Mouse (Mus musculus) forebrain, embryonic 10.5 days (tissue): ENCODE data around the gene Tmbim1. TPM values are rescaled to one million over a fixed set of nuclear protein-coding genes. Genes with fewer than 3 reads are reported as not detected.

ENCODE experiments used
- DNase-seq: peaks from one replicate; pipeline ENCODE4 v3.0.0-alpha.2; 2017; ENCODE audit warnings: low spot score; ENCODE audit errors: extremely low spot score
- H3K27ac ChIP-seq: fragments of 300-500 bp; sonication (generic); 2 replicates; pipeline ENCODE4 v1.5.1; 2016; ENCODE audit warnings: mild to moderate bottlenecking
- H3K27me3 ChIP-seq: fragments of 300-500 bp; sonication (generic); 2 replicates; pipeline ENCODE4 v1.6.1; 2016; ENCODE audit warnings: mild to moderate bottlenecking; ENCODE audit not compliant: poor library complexity, severe bottlenecking
- H3K36me3 ChIP-seq: fragments of 300-500 bp; sonication (generic); replicated peaks from 2 replicates; pipeline ENCODE4 v1.6.1; 2016; ENCODE audit warnings: mild to moderate bottlenecking, moderate library complexity
- H3K4me1 ChIP-seq: fragments of 300-500 bp; sonication (generic); 2 replicates; pipeline ENCODE4 v1.6.1; 2016
- H3K4me3 ChIP-seq: fragments of 300-500 bp; sonication (generic); 2 replicates; pipeline ENCODE4 v1.5.1; 2016; ENCODE audit warnings: mild to moderate bottlenecking, moderate library complexity
- H3K9me3 ChIP-seq: fragments of 300-500 bp; sonication (generic); 2 replicates; pipeline ENCODE4 v1.6.1; 2016; ENCODE audit warnings: mild to moderate bottlenecking, moderate library complexity
- WGBS: fragments of 180-500 bp; shearing (Covaris S2); methylation state at CpG from one replicate; pipeline ENCODE4 v1.1.7; 2016; 5-methylcytosine and 5-hydroxymethylcytosine counted together
- polyA plus RNA-seq: library from polyadenylated mRNA; unstranded; fragments of >200 nt; fragmentation: Nextera tagmentation; extraction: Ambion mirVana; gene quantifications from 2 replicates; pipeline ENCODE4 v1.2.1, GENCODE M21; 2016

Tmbim1 gene
- polyA plus RNA-seq, 1 experiment from 2014 or later = 8.3 TPM

DNA sequence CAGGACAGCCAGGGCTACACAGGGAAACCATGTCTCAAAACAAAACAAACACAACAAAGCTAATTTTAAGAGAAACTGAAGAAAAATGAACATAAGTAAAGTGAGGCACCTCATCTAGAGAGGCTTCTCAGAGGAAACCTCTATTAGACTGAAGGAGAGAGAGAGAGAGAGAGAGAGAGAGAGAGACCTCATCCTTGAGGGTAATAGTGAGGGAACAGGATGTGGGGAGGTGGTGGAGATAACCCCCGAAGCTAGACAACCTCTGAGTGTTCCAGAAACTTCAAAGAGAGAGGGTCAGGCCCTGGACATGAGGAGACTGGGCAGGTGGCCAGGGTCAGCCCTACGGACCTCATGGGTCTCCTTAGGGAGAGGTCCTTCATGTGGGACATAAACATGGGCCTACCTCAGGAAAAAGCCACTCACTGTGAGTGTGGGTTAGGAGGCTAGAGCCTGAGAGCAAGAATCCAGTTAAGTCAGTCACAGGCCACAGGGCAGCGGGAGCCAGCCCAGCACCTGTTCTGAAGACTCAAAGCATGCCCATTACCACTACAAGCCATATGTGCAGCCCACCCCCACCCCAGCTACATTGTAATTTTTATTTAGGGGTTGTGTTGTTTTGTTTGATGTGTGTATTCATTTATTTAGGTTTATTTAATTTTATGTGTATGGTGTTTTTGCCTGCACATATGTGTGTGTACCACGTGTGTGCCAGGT is 10.8 kb upstream of the Tmbim1 start:
- Histone ChIP-seq H3K27me3 (no peaks in the 10 kb centered on the region), H3K9me3 (no peaks in the 10 kb centered on the region), H3K4me3 (no peak overlapping the region), H3K4me1 (no peaks in the 10 kb centered on the region), H3K27ac (no peak overlapping the region), H3K36me3 (no peaks in the 10 kb centered on the region)
- 83% methylated on average over 4 of the region's 4 CpGs for WGBS
- no peak for DNase-seq

- H3K27me3 ChIP-seq = no peaks in the 10 kb centered on the region
- H3K27ac ChIP-seq = no peak overlapping the region
- H3K9me3 ChIP-seq = no peaks in the 10 kb centered on the region
- 92% methylated on average over 3 of the region's 3 CpGs for WGBS
- H3K4me1 ChIP-seq = 0 out of 2 replicates have a peak, but pooled peaks cover 3% of the 10 kb centered on the region
- DNase-seq = no peak
- H3K4me3 ChIP-seq = no peak overlapping the region
- H3K36me3 ChIP-seq = no peaks in the 10 kb centered on the region
These were observed 9.4 kb upstream of the Tmbim1 start for GRCm38 (mm10) chr1:74314796-74315195.

- Histone ChIP-seq H3K4me1 (0 out of 2 replicates have a peak, but pooled peaks cover 4% of the 10 kb centered on the region), H3K36me3 (no peaks in the 10 kb centered on the region), H3K9me3 (no peaks in the 10 kb centered on the region), H3K27me3 (no peaks in the 10 kb centered on the region), H3K4me3 (no peak overlapping the region), H3K27ac (no peak overlapping the region)
- 8% methylated on average over 3 of the region's 3 CpGs for WGBS
- peak; percentile 39 for DNase-seq
These were observed 7.7 kb upstream of the Tmbim1 start for GRCm38 (mm10) chr1:74313049-74313692.

- no peaks in the 10 kb centered on the region for H3K36me3 ChIP-seq
- no peaks in the 10 kb centered on the region for H3K9me3 ChIP-seq
- H3K4me3 ChIP-seq = no peak overlapping the region
- peaks cover 8% of the 10 kb centered on the region; the same call in 1 of the 2 replicates for H3K27me3 ChIP-seq
- no peak for DNase-seq
- 57% methylated on average over 3 of the region's 3 CpGs for WGBS
- no peak overlapping the region for H3K27ac ChIP-seq
- 0 out of 2 replicates have a peak, but pooled peaks cover 4% of the 10 kb centered on the region for H3K4me1 ChIP-seq
These were observed 4.3 kb upstream of the Tmbim1 start for GRCm38 (mm10) chr1:74309767-74310166.

GRCm38 (mm10) chr1:74308001-74308964 is 2.9 kb upstream of the Tmbim1 start:
- H3K36me3 ChIP-seq = no peaks in the 10 kb centered on the region
- H3K27me3 ChIP-seq = peaks cover 20% of the 10 kb centered on the region; the same call in 1 of the 2 replicates
- 77% methylated on average over 10 of the region's 10 CpGs for WGBS
- no peak for DNase-seq
- H3K27ac ChIP-seq = no peak overlapping the region
- H3K4me3 ChIP-seq = no peak overlapping the region
- H3K4me1 ChIP-seq = peaks cover 17% of the 10 kb centered on the region
- no peaks in the 10 kb centered on the region for H3K9me3 ChIP-seq

- 96% methylated on average over 1 of the region's 1 CpGs for WGBS
- H3K27ac ChIP-seq = no peak overlapping the region
- DNase-seq = no peak
- peaks cover 29% of the 10 kb centered on the region for H3K27me3 ChIP-seq
- no peaks in the 10 kb centered on the region for H3K9me3 ChIP-seq
- peaks cover 19% of the 10 kb centered on the region for H3K4me1 ChIP-seq
- H3K4me3 ChIP-seq = no peak overlapping the region
- H3K36me3 ChIP-seq = no peaks in the 10 kb centered on the region
These were observed 1.7 kb upstream of the Tmbim1 start for GRCm38 (mm10) chr1:74307146-74307545.

- Histone ChIP-seq H3K4me1 (peaks cover 18% of the 10 kb centered on the region), H3K27me3 (peaks cover 31% of the 10 kb centered on the region), H3K9me3 (no peaks in the 10 kb centered on the region), H3K27ac (no peak overlapping the region), H3K4me3 (no peak overlapping the region), H3K36me3 (no peaks in the 10 kb centered on the region)
- no peak for DNase-seq
- 84% methylated on average over 4 of the region's 4 CpGs for WGBS
These were observed 476 bp downstream of the Tmbim1 start for GRCm38 (mm10) chr1:74304946-74305345.

GRCm38 (mm10) chr1:74304339-74304790 is 1.1 kb downstream of the Tmbim1 start:
- peaks cover 31% of the 10 kb centered on the region for H3K27me3 ChIP-seq
- WGBS = 8% methylated on average over 12 of the region's 12 CpGs

DNA sequence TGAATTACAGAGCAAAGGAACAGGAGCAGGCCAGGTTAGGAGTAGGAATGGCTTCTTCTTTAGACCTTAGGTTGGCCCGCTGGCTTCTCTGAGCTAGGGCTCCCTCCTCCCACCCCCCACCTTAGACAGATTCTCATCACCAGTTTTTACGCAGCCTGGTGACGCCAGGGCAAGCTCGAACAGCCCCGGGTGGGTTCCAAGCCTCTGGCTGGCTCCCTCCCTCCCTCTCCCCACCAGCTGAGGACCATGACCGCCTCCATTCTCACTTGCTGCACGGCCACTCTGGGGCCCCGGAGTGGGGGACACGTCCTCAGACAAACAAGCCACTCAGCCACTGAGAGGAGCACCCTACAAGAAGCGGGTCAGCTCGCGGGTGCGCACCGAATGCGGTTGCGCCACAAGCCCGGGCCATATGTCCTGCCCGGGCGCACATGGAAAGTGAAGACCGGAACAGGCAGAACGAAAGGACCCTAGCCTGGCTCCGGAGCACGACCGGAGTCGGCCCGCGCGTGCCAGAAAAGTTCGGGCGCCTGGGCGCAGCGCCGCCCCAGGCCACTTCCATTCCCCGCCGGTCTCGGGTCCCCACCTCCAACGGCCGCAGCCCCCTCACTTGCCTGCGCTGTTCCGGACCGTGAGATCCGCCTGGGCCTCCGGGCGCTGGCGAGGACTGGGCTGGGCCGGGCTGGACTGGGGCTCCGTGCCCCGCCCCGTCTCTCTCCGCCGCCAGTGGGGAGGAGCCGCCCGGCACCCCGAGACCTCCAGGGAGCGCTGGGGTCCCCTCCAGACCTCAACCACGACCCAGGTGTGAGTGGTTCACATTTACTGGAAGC is 1.7 kb downstream of the Tmbim1 start:
- H3K36me3 ChIP-seq = no peaks in the 10 kb centered on the region
- peaks cover 15% of the 10 kb centered on the region for H3K4me1 ChIP-seq
- under 1% methylated on average over 56 of the region's 56 CpGs for WGBS
- peaks cover 31% of the 10 kb centered on the region for H3K27me3 ChIP-seq
- DNase-seq = peak; percentile 59
- peak overlapping the region; percentile 73 for H3K4me3 ChIP-seq
- H3K27ac ChIP-seq = peak overlapping the region; percentile 80
- no peaks in the 10 kb centered on the region for H3K9me3 ChIP-seq

More at GRCm38 (mm10) chr1:74304339-74304790, 1.1 kb downstream of the Tmbim1 start:
- Histone ChIP-seq H3K27ac (peak overlapping the region; percentile 80), H3K4me3 (peak overlapping the region; percentile 73), H3K9me3 (no peaks in the 10 kb centered on the region), H3K4me1 (peaks cover 15% of the 10 kb centered on the region), H3K36me3 (no peaks in the 10 kb centered on the region)
- DNase-seq = no peak

- Histone ChIP-seq H3K27me3 (peaks cover 31% of the 10 kb centered on the region), H3K9me3 (no peaks in the 10 kb centered on the region), H3K27ac (no peak overlapping the region), H3K4me3 (no peak overlapping the region), H3K36me3 (no peaks in the 10 kb centered on the region), H3K4me1 (peaks cover 15% of the 10 kb centered on the region)
- no peak for DNase-seq
- 93% methylated on average over 2 of the region's 2 CpGs for WGBS
These were observed 2.6 kb downstream of the Tmbim1 start for GRCm38 (mm10) chr1:74302835-74303234.

GRCm38 (mm10) chr1:74302229-74302628 is 3.2 kb downstream of the Tmbim1 start:
- no peak overlapping the region for H3K27ac ChIP-seq
- peaks cover 15% of the 10 kb centered on the region for H3K4me1 ChIP-seq
- WGBS = 91% methylated on average over 7 of the region's 7 CpGs

More at GRCm38 (mm10) chr1:74302229-74302628, 3.2 kb downstream of the Tmbim1 start:
- H3K4me3 ChIP-seq = no peak overlapping the region
- H3K9me3 ChIP-seq = no peaks in the 10 kb centered on the region
- H3K36me3 ChIP-seq = peaks cover 4% of the 10 kb centered on the region
- peaks cover 31% of the 10 kb centered on the region for H3K27me3 ChIP-seq
- no peak for DNase-seq
